Mouse (Mus musculus) kidney, embryonic 14.5 days (tissue): Measurements from ENCODE around the gene Snx5. TPM values are rescaled to one million over a fixed set of nuclear protein-coding genes. Genes with fewer than 3 reads are reported as not detected.

Experiments used
- ATAC-seq: fragments of 200-750 bp; cut with Nextera tagmentation; 2 replicates; pipeline ENCODE4 v1.8.0; 2017; ENCODE audit warnings: moderate number of reproducible peaks, mild to moderate bottlenecking, moderate TSS enrichment, moderate library complexity; ENCODE audit not compliant: low FRiP score, low TSS enrichment
- H3K27ac ChIP-seq: fragments of 300-500 bp; sonication (generic); 2 replicates; pipeline ENCODE4 v1.5.1; 2014; ENCODE audit warnings: low read depth, mild to moderate bottlenecking, low read length, moderate library complexity, mixed read lengths
- H3K27me3 ChIP-seq: fragments of 300-500 bp; sonication (generic); 2 replicates; pipeline ENCODE4 v1.6.1; 2014; ENCODE audit warnings: mild to moderate bottlenecking, low read length; ENCODE audit not compliant: control insufficient read depth, insufficient read depth
- H3K36me3 ChIP-seq: fragments of 300-500 bp; sonication (generic); 2 replicates; pipeline ENCODE4 v1.6.1; 2014; ENCODE audit warnings: low read length, mixed read lengths; ENCODE audit not compliant: control insufficient read depth, insufficient read depth
- H3K4me1 ChIP-seq: fragments of 300-500 bp; sonication (generic); 2 replicates; pipeline ENCODE4 v1.6.1; 2014; ENCODE audit warnings: low read length, mixed read lengths; ENCODE audit not compliant: control insufficient read depth, insufficient read depth
- H3K4me2 ChIP-seq: fragments of 300-500 bp; sonication (generic); replicated peaks from 2 replicates; pipeline ENCODE4 v1.6.1; 2014; ENCODE audit warnings: low read depth, mild to moderate bottlenecking, low read length
- H3K4me3 ChIP-seq: fragments of 300-500 bp; sonication (generic); 2 replicates; pipeline ENCODE4 v1.5.1; 2014; ENCODE audit warnings: mild to moderate bottlenecking, low read length
- H3K9ac ChIP-seq: fragments of 300-500 bp; sonication (generic); 2 replicates; pipeline ENCODE4 v1.6.1; 2014; ENCODE audit warnings: low read depth, mild to moderate bottlenecking, low read length, moderate library complexity
- H3K9me3 ChIP-seq: fragments of 300-500 bp; sonication (generic); 2 replicates; pipeline ENCODE4 v1.6.1; 2016; ENCODE audit warnings: low read length; ENCODE audit not compliant: control insufficient read depth
- WGBS: fragments of 180-500 bp; shearing (Covaris S2); extraction: QIAGEN DNeasy Blood & Tissue Kit; methylation state at CpG from one replicate; pipeline ENCODE4 v1.1.7; 2014; 5-methylcytosine and 5-hydroxymethylcytosine counted together
- polyA plus RNA-seq: library from polyadenylated mRNA; unstranded; fragments of >200 nt; fragmentation: Nextera tagmentation; extraction: Ambion mirVana; gene quantifications from 2 replicates; pipeline ENCODE4 v1.2.1, GENCODE M21; 2014

Snx5 gene
- polyA plus RNA-seq, 1 experiment from 2014 or later, result 155 TPM

DNA sequence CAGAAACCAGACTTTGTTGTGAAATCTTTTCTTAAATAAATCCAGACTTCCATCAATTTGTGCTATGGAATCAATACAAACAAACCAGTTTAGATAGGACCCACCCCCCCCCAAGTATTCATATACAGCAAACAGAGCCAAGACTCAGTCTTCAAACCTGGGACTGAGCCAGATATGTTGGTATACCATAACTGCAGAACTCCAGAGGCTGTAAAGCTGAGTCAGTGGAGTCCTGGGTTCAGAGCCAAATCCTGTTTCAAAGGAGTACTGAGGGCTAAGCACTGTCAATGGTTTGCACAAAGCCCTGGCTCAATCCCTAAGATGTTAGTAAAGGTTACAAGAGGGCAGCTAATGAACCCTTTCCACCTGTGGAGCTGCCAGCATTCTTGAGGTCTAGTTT lies 20.6 kb downstream of the Snx5 start:
- no peaks in the 10 kb centered on the region for H3K9me3 ChIP-seq
- no peak overlapping the region for H3K4me2 ChIP-seq
- H3K27ac ChIP-seq, result no peak overlapping the region
- 0 out of 2 replicates have a peak, but pooled peaks cover 8% of the 10 kb centered on the region for H3K4me1 ChIP-seq
- H3K9ac ChIP-seq, result no peak overlapping the region
- no peak for ATAC-seq
- H3K36me3 ChIP-seq, result peaks cover 63% of the 10 kb centered on the region
- no peaks in the 10 kb centered on the region for H3K27me3 ChIP-seq
- no peak overlapping the region for H3K4me3 ChIP-seq

DNA sequence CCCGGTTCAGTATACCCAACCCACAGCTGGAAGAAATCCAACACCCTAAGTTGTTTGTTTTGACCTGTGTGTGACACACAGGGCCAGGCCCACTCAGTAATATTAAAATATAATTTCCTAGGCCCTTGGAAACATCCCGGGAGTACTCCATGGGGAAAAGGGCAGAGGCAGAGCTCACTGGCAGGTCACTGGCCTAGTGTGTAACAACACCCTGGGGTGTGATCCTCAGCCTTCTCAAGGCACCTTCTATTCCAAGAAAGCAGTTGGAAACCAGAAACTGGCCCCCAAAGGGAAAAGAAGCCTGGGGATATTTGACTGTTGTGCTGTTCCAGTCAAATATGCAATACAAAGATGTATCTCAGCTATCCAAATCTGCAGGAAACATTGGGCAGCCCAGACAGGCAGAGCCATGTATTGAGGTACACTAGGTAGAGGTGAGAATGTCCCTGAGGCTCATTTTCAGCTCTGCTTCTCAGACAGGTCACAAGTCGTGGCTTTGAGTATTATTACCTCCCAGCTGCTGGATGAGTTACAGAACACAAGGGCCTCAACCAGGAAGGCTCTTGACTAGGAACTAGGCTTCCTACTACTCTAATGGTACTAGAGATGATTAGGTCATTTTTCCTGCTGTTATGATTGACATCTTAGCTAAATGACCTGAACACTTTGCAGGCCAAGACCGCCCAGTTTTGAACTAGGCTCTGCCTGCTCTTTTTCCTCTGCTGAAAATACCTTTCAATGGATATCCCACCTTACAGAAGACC lies 21.9 kb downstream of the Snx5 start:
- Histone ChIP-seq H3K36me3 (peaks cover 49% of the 10 kb centered on the region), H3K4me2 (no peak overlapping the region), H3K9me3 (no peaks in the 10 kb centered on the region), H3K4me3 (no peak overlapping the region), H3K27me3 (no peaks in the 10 kb centered on the region), H3K27ac (no peak overlapping the region), H3K4me1 (0 out of 2 replicates have a peak, but pooled peaks cover 8% of the 10 kb centered on the region), H3K9ac (no peak overlapping the region)
- 35% methylated on average over 4 of the region's 4 CpGs for WGBS
- no peak for ATAC-seq

DNA sequence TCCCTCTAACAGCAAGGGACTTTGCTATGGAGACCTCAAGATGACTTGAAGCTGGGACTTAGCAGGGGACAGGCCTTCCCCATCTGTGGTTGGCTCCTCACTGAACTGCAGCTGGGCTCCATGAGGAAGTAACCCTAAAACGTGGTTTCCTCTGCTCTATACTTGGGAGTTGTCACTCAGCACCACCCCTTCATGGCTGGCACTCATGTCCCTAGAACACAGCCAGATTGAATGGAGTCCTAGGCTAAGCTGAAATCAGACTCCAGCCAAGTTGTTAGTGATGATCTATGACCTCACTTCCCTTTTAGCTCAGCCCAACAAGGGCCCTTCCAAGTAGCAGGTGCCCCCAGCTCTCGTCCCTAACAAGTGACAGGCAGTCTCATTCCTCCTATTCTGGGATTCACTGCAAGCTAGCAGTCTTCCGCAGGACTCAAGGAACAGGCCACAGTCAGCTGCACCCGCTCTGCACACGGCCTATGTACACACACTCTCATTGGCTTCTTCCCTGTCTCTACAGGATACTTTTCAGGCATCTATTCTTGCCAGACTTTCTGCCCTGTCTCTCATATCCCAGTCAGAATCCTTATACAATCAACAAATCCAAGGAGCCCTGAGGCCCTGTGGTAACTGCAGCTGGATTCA lies 23.2 kb downstream of the Snx5 start:
- Histone ChIP-seq H3K4me1 (0 out of 2 replicates have a peak, but pooled peaks cover 8% of the 10 kb centered on the region), H3K4me3 (no peak overlapping the region), H3K9ac (no peak overlapping the region), H3K27ac (peak overlapping the region; percentile 42; the same call in 1 of the 2 replicates), H3K36me3 (peaks cover 36% of the 10 kb centered on the region), H3K27me3 (no peaks in the 10 kb centered on the region), H3K9me3 (no peaks in the 10 kb centered on the region), H3K4me2 (no peak overlapping the region)
- ATAC-seq, result no peak
- WGBS, result 40% methylated on average over 5 of the region's 5 CpGs

DNA sequence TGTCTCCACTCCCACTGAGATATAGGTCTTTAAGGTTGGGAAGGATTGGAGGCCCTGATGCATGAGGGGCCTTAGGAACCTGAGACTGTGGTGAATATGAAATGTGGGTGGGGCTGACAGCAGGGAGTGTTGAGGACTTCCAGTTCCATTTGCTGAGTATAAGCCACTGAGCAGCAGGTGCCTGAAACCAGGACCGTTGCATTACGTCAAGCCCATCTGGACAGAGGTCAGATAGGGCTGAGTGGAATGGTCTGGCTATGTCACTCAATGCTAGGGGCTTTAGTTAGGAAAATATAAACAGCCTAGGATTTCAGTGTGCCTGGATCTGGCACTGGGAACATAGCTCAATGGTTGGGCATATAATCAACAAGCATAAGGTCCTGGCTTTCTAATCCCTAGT lies 24.4 kb downstream of the Snx5 start:
- peak; percentile 22 for ATAC-seq
- no peak overlapping the region for H3K9ac ChIP-seq
- peaks cover 26% of the 10 kb centered on the region for H3K36me3 ChIP-seq
- no peaks in the 10 kb centered on the region for H3K9me3 ChIP-seq
- H3K4me2 ChIP-seq, result no peak overlapping the region
- H3K4me3 ChIP-seq, result no peak overlapping the region
- peak overlapping the region; percentile 30; the same call in 1 of the 2 replicates for H3K27ac ChIP-seq
- no peaks in the 10 kb centered on the region for H3K27me3 ChIP-seq
- 43% methylated on average over 2 of the region's 2 CpGs for WGBS
- 0 out of 2 replicates have a peak, but pooled peaks cover 8% of the 10 kb centered on the region for H3K4me1 ChIP-seq

DNA sequence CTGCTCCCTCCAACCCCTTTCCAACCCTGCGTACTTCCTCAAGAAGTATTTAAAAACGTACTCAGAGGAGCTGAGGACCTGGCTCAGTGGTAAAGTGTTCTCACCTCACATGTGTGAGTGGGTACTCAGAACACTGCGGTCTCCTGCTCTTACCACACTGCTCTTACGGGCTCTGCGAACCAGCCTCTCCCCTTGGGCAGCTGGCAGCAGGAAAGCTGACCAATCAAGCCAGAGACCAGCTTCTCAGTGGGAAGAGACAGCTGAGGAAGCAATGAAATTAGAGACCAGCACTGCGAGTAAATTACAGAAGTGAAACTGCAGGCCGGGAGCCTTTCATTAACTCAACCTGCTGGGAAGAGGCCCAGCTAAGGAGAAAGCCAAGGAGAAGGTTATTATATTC lies 25.2 kb downstream of the Snx5 start:
- no peak overlapping the region for H3K9ac ChIP-seq
- H3K4me1 ChIP-seq, result 0 out of 2 replicates have a peak, but pooled peaks cover 8% of the 10 kb centered on the region
- H3K9me3 ChIP-seq, result no peaks in the 10 kb centered on the region
- ATAC-seq, result 0 out of 2 replicates have a peak, but pooled peaks have one; percentile 25
- peak overlapping the region; percentile 30 for H3K27ac ChIP-seq
- no peak overlapping the region for H3K4me3 ChIP-seq
- 43% methylated on average over 7 of the region's 7 CpGs for WGBS
- H3K27me3 ChIP-seq, result no peaks in the 10 kb centered on the region
- peaks cover 18% of the 10 kb centered on the region for H3K36me3 ChIP-seq
- no peak overlapping the region for H3K4me2 ChIP-seq

DNA sequence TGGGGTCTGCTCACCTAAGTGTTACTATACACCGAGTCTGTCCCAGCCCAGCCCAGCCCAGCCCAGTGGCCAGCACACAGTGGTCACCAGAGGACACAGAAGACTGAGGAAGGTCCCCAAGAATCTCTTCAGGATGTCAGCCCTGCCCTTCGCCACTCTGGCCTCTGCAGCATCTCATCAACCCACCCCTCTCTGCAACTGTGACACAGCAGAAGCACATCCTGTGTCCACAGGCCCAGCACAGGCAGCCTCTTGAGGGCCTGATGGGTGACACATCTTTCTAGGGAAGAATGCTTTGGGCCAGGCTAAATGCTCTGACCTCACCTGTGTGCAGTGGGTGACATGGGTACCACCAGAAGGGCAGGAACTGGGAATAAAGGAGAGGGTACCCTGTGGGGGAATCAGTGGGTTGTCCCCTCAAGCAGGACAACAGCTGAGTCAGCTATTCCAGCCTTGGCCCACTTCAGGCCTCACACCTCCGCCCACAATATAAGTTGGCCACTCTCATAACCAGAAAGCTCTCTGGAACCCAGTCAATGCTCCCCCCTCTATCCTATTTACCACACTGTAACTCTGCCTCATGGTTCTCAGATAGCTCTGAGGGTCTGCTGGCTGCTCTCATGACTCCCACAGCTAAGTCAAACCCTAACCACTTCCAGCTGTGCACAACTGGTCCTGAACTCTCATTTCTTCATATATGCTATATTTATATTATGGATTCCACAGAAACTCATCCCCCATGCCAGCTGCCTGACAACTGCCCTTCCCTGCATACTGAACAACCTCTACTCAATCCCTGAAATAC lies 30.4 kb downstream of the Snx5 start:
- H3K4me3 ChIP-seq, result no peak overlapping the region
- no peak for ATAC-seq
- no peak overlapping the region for H3K27ac ChIP-seq
- H3K27me3 ChIP-seq, result no peaks in the 10 kb centered on the region
- H3K4me1 ChIP-seq, result 0 out of 2 replicates have a peak, but pooled peaks cover 4% of the 10 kb centered on the region
- H3K36me3 ChIP-seq, result no peaks in the 10 kb centered on the region
- no peak overlapping the region for H3K4me2 ChIP-seq
- H3K9me3 ChIP-seq, result no peaks in the 10 kb centered on the region
- H3K9ac ChIP-seq, result no peak overlapping the region
- 79% methylated on average over 3 of the region's 3 CpGs for WGBS

DNA sequence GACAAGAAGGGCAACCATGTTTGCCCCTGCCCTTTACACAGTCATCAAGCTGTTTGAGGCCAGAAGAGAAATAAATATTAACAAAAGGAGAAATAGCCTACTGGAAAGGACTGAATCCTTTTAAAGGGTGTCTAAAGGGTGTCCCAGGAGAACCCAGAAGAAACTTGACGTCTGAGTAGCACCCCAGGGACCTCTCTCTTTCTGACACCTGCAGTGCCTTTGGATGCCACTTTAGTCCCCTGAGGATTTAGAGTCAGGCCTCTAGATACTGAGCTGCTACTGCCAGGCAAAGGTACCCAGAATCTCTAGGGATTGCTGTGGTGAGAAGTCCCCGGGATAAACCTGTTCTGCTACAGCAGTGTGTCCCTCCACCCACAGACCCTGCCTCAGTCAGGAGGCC lies 31.4 kb downstream of the Snx5 start:
- no peaks in the 10 kb centered on the region for H3K9me3 ChIP-seq
- no peak overlapping the region for H3K4me3 ChIP-seq
- no peak overlapping the region for H3K27ac ChIP-seq
- no peak overlapping the region for H3K4me2 ChIP-seq
- H3K36me3 ChIP-seq, result no peaks in the 10 kb centered on the region
- no peak for ATAC-seq
- H3K27me3 ChIP-seq, result no peaks in the 10 kb centered on the region
- H3K4me1 ChIP-seq, result 0 out of 2 replicates have a peak, but pooled peaks cover 4% of the 10 kb centered on the region
- WGBS, result 60% methylated on average over 2 of the region's 2 CpGs
- no peak overlapping the region for H3K9ac ChIP-seq

DNA sequence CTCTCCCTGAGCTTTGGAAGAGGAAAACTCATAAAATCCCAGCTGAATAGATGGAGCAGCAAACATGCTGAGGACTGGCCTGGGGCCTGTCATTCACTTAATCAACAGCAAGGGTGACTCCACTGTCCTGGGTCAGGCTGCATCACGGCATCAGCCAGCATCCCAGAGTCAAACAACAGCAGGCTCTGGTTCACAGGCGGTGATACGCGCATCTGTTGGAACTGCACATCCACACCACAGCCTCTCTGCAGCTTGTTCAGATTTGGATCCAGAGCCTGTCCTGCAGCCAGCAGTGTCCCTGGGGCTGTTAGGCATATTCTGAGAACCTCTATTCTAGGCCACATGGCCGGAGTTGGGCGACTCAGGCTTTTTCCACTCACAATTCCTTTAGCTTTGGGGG lies 32.4 kb downstream of the Snx5 start:
- 0 out of 2 replicates have a peak, but pooled peaks cover 4% of the 10 kb centered on the region for H3K4me1 ChIP-seq
- H3K9me3 ChIP-seq, result no peaks in the 10 kb centered on the region
- H3K4me2 ChIP-seq, result no peak overlapping the region
- no peak overlapping the region for H3K27ac ChIP-seq
- no peaks in the 10 kb centered on the region for H3K27me3 ChIP-seq
- no peak overlapping the region for H3K4me3 ChIP-seq
- no peak for ATAC-seq
- H3K9ac ChIP-seq, result no peak overlapping the region
- H3K36me3 ChIP-seq, result no peaks in the 10 kb centered on the region
- 79% methylated on average over 6 of the region's 6 CpGs for WGBS
